Mouse (Mus musculus): ENCODE results near the gene Trio.

Gene Trio

DNA sequence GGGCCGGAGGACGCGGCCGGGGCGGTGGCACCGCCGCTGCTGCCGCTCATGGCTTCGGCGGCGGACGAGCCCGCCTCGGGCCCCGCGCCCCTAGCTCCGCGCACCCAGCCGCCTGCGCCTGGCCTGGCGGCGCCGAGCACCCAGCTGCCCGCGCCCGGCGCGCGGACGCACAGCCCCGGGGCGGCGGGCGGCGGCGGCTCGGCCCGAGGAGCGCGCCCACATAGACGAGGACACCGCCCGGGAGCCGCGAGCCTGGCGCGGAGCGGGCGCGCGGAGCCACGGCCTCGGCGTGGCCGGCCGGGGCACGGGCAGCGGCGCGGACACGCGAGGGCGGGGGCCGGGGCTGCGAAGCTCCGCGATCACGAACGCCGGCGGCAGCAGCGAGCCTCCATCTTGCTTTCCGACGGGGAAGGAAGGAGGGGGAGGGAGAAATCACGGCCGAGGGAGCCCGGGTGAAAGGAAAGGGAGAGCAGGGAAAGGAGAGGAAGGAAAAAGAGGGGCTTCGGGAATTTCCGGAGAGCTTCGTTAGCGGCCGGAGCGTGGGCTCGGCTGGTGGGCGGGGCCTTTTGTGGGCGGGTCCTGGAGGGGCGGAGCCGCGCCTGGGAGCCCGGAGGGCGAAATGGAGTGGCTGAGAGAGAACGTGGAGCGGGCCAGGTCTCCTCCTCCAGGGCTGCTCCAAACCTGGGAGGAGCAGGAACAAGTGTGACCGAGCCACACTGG is at the start of gene Trio:
TSS of gene Trio (minus strand) at position 402 of the 720 bp plus-strand sequence.
- DNase-seq (ENCODE audit: low read depth, low spot score), result peak; percentile 92

DNA sequence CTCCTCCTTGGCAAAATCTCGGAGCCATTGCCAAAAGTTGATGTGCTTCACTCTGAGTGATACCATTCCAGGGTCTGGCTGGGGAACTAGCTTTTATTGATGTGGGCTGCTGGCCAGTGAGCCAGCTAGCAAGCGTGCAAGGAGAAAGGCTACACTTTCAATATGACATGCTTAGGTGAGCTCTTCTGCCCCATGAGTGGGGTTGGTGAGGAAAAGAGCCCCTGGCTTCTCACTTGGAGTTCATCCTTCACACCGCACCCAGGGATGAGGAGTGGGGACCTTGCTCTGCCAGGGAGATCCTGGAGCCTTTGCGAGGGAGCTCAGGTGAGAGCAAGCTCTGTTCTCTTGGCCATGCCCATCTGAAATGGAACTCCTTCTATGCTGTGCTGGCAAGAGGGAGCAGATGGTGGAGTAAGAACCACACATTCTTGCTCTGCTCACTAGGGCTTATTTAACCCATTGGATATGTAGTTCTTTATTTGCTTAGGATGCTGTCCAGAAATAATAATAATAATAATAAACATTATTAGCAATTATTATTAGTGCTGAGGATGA is 48.8 kb upstream of the Trio start:
- DNase-seq (ENCODE audit: low read depth, low spot score), result no peak

DNA sequence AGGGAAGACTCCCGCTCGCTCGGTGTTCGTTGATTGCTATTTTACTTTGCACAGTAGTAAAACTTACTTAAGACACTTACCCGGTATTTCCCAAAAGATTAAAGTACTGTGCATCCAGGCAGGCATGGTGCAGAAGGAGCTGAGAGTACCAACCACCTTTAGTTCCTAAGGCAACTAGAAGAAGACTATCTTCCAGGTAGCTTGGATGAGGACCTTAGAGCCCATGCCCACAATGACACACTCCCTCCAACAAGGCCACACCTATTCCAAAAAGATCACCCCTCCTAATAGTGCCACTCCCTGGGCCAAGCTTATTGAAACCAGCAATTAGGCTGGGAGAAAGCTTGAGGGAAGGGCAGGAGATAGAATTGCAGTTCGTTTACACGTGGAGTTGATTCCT is 46.0 kb upstream of the Trio start:
- peak; percentile 72 for DNase-seq (ENCODE audit: low read depth, low spot score)

DNA sequence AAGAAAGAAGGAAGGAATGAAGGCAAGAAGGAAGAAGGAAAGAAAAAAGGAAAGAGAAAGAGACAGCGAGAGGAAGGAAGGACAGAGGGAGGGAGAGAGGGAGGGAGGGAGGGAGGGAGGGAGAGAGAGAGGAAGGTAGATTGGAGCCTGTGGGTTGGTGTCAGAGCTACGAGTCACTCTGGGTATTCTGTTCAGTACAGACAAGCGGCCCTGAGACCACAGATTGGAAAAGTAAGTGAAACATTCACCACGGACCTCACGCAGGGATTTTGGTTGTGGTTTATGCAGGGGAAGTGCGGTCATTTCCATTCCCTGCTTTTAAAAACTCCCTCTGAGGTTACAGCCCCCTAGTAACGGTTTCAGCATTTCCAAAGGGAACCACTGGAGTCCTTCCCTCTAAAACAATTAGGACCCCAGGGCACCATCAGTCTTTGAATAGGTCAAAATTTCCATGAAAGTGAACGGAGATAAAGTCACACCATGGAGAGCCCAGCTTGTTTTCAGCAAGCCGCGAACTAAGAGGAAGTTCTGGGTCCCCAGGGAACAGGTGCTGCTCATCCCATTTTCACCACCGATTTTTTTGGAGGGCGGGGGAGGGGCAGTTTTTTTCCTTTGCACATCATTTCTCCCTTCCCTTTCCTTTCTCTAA is 45.2 kb upstream of the Trio start:
- DNase-seq (ENCODE audit: low read depth, low spot score), result peak; percentile 99

DNA sequence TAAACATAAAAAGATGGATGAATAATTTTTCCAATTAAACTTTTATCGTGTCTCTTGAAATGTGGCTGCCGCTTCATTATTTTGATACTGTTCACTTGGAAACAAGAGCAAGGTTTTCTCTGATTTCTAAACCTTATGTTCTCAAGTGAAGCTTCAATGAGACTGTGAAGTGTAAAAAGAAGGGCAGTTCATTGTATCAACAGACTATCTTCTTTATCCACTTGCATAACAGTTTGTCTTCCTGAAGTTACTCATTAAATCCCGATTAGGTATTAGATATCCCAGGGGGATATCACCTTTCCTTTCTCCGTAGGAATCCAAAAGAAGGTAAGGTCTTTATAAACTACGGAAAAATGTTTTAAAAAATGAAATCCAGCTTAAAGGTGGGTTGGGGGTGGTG is 44.6 kb upstream of the Trio start:
- no peak for DNase-seq (ENCODE audit: low read depth, low spot score)

DNA sequence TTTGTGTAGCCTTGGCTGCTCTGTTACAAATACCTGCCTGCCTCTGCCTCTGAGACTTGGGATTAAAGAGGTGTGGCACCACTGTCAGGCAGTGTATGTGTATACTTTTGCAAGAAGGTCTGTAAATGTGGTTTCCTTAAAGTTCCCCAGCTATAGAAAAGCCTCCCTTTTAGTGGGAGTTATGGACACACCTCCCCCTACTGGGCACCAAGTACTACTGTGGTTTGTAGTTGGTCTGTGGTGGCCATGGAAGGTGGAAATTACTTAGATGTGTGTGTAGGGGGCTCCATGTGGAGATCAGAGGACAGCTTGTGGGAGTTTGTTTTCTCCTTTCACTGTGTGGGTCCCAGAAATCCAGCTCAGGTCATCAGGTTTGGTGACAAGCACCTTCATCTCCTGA is 41.7 kb upstream of the Trio start:
- DNase-seq (ENCODE audit: low read depth, low spot score), result peak; percentile 69

DNA sequence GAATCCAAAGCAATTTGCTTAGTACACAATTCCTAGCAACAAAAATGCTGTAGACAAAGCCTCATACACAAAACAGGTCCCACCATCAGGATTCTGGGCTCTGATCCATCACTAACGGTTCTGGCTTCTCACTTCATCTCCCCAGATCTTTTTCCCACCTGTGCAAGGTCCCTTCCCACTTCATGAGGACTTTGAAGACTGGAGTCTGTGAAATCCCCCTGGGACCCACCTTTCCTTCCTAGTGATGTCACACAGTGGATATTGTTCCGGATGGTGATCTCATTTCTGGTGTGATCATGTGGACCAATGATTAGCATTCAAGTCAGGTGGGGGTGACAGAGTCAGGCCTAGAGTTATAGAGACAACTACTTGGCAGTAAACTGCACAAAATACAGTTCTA is 40.8 kb upstream of the Trio start:
- DNase-seq (ENCODE audit: low read depth, low spot score), result no peak

DNA sequence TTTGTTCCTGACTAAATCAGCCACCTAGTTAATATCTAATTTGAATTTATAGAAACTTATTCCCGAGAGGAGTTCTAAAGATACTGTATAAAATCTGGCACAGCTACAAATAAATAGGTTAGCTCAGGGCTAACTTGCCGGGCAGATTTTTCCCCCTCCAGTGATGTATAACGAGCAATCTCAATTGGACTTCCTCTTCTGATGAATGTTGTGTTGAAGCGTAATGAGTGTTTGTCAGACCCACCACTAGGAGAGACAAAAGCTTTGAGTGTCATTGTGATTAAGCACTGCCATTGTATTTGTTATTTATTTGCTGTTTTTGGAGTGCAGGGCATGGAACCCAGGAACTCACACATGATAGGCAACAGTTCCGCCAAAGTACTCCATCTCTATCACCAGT is 39.9 kb upstream of the Trio start:
- no peak for DNase-seq (ENCODE audit: low read depth, low spot score)

DNA sequence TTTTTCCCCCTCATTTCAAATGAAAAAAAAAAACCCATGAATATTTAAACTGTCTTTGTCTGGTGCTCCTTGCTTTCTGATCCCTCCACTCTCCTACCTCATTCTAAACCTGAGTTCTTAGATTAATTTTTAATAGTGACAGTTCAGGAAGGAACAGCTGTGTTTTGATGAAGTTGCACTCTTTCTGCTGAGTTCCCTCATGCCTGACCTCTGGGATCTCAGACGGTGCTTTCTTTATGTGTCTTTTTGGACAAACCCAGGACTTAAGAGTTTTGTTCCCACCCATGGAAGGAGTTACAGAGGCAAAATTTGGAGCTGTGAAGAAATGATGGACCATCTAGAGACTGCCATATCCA is 39.1 kb upstream of the Trio start:
- no peak for DNase-seq (ENCODE audit: low read depth, low spot score)

DNA sequence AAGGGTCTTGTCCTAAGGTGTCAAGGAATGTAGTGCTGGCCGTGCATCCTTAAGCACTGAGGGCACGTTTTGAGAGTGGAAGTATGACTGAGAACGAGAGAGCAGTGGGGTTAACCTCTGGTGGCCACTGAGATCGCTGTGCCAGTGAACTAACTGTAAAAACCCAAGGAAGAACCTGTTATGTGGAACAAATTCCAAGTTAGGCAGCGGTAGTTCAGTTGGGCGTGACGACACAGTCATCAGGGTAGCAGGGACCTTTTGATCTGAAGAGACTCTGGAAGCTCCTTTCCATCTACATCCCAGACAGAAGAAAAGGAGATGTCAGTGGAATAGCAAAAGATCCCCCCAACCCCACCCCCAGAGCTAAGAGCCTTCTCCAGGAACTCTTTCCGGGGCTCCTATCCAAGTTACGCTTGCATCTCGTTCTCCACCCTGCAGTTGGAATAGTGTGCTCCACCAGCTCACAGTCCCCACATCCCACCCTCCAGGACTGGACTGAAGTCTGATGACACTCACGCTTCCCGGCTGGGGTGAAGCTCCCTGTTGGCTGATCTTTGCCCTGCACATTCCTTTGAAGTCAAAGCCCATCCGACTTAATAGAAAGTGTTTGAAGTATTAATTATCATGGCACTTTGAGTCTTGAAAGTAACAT is 38.6 kb upstream of the Trio start:
- DNase-seq (ENCODE audit: low read depth, low spot score), result no peak

DNA sequence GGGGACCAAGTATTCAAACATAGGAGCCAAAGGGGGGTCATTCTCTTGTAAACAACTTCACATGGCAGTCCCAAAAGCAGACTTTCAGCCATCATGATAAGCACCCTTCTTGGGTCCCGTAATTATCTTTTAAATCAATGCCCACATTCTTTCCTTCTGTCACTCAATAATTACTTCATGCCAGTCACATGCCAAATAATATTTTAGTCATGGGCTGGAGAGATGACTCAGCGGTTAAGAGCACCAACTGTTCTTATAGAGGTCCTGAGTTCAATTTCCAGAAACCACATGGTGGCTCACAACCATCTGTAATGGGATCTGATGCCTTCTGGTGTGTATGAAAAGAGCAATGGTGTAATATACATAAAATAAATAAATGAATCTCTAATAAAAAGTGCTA is 37.8 kb upstream of the Trio start:
- no peak for DNase-seq (ENCODE audit: low read depth, low spot score)

DNA sequence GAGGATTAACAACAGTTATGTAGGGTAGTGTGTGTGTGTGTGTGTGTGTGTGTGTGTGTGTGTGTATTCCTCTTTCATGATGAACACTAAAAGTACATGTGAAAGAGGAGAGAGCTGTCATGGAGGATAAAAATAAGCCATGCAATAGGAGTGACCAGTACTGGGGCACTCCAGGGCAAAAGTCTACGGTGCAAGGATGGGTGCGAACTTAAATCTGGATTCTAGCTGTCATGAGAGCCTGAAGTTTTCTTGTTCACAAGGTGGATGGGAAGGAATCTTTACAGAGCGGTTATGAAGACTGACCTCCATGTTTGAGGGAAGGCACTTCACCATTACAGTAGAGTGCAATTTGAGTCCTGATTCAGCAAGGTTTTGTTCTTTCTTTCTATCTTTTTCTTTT is 36.4 kb upstream of the Trio start:
- DNase-seq (ENCODE audit: low read depth, low spot score), result no peak

DNA sequence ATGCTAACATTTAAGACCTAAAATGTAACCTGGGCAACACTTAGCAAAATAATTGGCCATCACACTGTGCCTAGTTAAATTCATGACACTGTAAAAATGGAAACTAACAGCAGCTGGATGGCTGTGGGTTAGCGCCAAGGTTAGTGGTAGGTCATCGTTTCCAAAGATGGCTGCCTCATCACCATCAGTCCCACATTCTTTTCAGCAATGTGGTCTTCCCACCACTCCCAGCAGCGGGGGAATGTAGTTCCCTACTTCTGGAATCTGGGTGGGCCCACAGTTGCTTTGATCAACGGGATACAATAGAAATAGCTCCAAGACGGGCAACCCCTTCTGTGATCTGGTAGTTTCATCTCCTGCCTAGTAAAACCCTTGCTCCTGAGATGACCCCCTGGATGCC is 35.3 kb upstream of the Trio start:
- DNase-seq (ENCODE audit: low read depth, low spot score), result peak; percentile 97

DNA sequence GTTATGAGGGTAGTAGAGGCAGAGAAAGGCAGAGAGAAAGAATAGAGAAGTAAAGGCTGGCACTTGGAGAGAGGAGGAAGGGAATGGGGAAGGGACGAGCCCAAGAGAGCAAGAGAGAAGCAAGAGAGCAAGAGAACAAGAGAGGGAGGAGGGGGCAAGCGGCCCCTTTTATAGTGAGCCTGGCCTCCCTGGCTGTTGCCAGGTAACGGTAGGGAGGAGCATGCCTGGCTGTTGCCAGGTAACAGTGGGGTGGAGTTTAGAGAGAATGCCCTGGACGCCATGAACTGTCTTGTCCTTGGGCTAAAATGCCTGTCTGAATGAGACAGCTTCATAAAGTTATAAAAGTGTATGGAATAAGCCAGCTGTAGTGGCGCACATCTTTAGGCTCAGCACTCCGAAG is 34.8 kb upstream of the Trio start:
- DNase-seq (ENCODE audit: low read depth, low spot score), result peak; percentile 96

DNA sequence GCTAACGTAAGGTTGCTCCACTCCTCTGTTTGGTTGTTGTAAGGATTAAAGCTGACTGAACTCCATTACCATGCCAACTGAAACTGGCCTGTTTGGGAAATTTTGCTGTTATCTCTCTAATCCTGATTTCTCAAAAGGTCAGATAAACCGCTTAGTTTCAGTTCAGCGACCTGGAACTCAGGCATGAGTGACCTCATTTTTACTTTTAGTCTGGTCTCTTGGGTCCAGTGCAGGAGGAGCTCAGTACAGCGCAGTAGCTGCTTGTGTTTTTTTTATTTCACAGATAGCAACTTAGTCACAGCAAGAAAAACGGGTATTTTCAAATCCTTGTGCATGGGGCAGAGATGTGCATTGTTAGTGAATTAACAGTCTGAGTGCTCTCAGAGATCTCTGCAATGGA is 31.9 kb upstream of the Trio start:
- DNase-seq (ENCODE audit: low read depth, low spot score), result no peak

DNA sequence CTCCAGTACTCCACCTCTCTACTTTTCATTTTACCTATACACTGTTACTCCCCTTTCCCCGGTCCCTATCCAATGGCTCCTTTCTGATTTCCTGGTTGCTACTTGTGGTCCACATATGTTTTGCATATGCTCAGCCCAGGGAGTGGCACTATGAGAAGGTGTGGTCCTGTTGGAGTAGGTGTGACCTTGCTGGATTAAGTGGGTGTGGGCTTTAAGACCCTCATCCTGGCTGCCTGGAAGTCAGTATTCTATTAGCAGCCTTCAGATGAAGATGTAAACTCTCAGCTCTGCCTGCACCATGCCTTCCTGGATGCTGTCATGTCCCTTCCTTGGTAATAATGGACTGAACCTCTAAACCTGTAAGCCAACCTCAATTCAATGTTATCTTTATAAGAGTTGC is 29.1 kb upstream of the Trio start:
- DNase-seq (ENCODE audit: low read depth, low spot score), result no peak

DNA sequence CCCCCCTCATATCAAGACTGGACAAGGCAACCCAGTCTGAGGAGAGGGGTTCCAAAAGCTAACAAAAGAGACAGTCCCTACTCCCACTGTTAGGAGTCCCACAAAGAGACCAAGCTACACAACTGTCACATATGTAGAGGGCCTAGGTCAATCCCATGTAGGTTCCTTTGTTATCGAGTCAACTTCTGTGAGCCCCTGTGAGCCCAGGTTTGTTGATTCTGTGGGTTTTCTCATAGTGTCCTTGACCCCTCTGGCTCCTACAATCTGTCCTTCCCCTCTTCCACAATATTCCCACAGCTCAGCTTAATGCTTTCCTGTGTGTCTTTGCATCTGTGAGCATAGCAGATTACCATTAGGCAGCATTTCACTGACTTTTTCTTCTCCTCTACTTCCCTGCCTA is 28.5 kb upstream of the Trio start:
- DNase-seq (ENCODE audit: low read depth, low spot score), result no peak

DNA sequence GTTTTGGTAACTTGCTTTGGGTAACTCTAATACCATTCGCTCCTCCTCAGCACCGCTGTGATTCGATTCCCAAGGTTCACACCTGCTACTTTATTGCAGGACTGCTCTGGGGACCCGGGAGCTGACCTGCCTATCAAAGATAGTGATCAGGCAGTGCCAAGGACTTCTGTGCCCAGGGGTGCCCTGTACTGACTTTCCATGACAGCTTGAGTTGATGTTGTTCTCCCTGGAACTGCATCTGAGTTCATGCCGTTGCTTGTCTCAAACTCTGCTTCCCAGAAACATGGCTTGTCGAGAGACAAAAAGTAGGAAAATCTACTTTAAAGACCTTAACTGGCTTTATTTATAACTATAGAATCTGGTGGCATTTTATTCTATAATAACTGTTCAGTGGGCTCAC is 27.6 kb upstream of the Trio start:
- no peak for DNase-seq (ENCODE audit: low read depth, low spot score)

DNA sequence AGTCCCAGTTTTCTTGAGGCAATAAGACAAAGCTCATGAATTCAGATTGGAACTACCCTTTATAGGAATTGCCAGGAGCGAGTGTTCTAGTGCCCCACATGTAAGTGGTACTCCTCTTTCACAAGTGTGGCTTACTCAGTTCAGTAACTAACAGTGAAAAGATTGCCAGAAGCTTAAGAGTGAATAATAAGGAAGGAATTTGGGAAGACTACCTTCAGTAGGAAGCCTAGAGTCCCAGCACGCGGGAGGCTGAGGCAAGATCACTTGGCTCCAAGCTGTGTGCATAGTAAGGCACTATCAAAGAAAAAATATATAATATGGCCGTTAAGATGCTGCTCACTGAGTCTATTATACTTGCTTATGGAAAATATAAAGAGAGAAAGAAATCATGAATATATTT is 26.2 kb upstream of the Trio start:
- no peak for DNase-seq (ENCODE audit: low read depth, low spot score)

DNA sequence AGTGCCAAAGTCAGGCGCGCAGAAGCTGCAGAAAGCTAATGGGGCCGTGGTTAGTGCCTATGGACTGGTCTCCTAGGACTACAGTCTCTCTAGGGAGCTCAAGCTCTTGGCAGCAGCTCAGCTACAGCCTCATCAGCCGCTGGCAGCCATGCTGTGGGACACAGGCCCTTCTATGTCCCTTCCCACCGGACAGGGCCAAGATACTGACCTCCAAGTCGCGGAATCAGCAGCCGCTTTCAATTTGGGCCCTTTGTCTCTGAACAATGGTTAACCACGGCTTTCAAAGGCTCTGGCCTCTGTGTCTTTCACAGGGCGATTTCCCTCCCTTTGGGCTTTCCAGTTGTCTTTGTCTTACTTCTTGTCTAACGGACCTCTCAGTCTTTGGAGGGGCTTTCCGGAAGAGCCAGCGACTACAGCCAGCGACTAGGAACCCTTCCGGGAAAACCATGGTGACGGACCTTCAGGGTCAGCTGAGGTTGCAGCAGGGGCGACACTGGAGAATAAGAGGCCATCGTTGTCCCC is 25.5 kb upstream of the Trio start:
- DNase-seq (ENCODE audit: low read depth, low spot score), result peak; percentile 74

DNA sequence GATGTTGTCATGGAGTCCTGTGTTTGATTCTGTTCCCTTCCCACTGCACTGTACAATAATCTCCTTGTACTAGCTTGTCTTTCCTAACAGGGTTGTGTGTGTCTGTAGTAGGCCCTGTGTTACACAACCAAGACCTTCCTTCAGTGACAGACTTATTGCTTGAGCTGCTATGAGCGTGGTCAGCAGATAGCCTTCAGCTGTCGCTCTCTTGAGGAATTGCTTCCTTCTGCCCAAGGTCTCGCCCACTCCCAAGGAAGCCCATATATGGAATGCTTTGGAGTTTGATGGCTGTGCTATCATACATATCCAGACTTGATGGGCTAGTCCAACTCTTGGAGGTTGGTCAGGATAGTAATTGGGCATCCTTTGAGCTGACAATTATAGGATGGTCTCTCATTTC is 22.1 kb upstream of the Trio start:
- no peak for DNase-seq (ENCODE audit: low read depth, low spot score)

DNA sequence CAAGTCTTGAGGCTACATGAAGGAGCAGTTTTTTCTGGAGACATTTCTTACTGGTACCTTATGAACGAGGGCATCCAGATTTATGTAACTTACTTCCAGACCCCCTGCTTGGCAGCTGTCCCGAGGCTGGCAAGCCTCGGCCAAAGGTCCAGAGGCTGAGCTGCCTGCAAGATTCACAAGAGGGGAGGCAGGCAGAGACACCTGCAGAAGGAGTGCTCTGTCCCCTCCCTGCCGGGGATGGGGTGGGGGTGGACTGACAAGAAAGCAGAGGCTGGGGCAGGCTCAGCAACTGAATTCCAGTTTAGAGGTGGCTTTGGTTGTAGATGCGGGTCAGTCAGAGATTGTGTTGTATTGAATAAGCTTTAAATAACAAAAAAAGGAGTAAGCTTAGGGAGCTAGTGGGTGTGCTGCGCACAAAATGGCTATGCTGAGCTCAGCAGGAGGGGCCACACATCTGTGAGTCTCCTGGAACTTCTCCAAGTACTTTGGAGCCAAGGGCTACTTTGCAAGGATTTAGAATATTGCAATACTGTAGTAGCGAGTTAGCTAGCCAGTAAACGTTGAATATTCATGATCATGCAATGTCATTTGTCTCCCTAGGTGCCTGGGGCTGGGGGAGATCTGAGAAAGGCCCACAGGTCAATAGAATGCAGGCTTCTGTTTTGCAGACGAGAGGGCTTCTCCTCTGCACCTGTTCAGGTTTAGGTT is 15.7 kb upstream of the Trio start:
- DNase-seq (ENCODE audit: low read depth, low spot score), result peak; percentile 92

Data from R1 (cell line).